Mouse (Mus musculus): Measurements from ENCODE around the gene Fgf22. TPM values are rescaled to one million over a fixed set of nuclear protein-coding genes. Genes with fewer than 3 reads are reported as not detected.
A peak's percentile ranks its signal among the peaks of the same experiment; 100 is the strongest.
"Not testable (repeated sequence)": the region's sequence is repeated elsewhere in the genome, so short reads cannot be mapped to it uniquely, and the experiment has no call there.

The Fgf22 gene
- polyA plus RNA-seq, 1 experiment from 2014 or later, result 0.38 TPM

DNA sequence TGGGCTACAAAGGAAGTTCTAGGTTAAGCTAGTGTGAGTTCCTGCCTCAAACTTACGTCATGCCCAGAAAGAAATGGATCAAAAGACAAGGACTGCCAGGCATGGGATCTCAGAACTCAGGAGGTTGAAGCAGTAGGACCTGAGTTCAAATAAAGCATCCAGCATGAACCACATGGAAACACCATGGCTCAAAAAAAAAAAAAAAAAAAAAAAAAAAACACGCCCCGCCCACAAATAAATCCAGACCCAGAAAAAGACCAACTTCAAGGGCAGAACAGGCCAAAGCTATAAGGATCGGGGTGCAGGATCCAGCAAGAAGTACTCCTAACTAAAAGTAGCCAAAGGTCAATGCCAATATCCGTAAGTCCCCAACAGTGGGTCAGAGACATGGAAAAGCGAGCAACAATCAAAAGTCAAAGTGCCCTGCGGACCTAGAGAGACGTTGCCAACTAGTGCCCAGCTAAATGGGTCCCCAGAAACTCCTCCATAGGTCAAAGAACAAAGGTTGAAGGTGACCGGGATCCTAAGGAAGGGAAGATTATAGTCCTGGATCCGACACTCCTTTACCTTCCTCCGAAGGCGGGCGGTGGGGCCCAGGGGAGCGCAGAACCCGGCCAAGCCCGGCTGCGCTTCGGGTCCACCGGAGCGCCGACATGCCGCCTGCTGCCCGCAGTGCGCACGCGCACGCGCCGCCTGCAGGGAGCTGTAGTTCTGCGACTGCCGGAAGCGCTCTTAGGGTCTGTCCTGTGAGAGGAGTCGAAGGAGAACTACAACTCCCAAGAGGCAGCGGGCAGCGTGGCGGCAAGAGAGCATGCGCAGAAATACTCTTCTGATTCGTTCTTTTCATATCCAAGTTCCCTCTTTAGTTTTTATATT lies 8.7 kb upstream of the Fgf22 start, which contains the start of gene Polrmt:
TSS of gene Polrmt (minus strand) at position 684 of the 876 bp plus-strand sequence.
- DNase-seq (ENCODE audit: low spot score) (peak; percentile 98), ATAC-seq (replicated peaks; ENCODE audit: insufficient number of reproducible peaks, low FRiP score, low TSS enrichment, low read depth) (peak; percentile 92)
- no peaks in the 10 kb centered on the region for H3K27me3 ChIP-seq (ENCODE audit: control insufficient read depth, insufficient read depth, low read length)
- H3K36me3 ChIP-seq (replicated peaks; ENCODE audit: control insufficient read depth, insufficient read depth, low read depth, low read length), result peaks cover 10% of the 10 kb centered on the region
- no peaks in the 10 kb centered on the region for H3K9me3 ChIP-seq (replicated peaks; ENCODE audit: control insufficient read depth, low read length)
- H3K27ac ChIP-seq (replicated peaks; ENCODE audit: low read depth, low read length), result no peak within 1 kb of the TSS
- H3K4me3 ChIP-seq (ENCODE audit: low read depth, low read length), result peak within 1 kb of the TSS; percentile 59
- H3K9ac ChIP-seq (replicated peaks; ENCODE audit: low read length), result peak within 1 kb of the TSS; percentile 56
- H3K4me2 ChIP-seq (ENCODE audit: low read depth, low read length), result peak within 1 kb of the TSS; percentile 42
- WGBS, result 3% methylated on average over 38 of the region's 38 CpGs
- peaks cover 4% of the 10 kb centered on the region for H3K4me1 ChIP-seq (ENCODE audit: control insufficient read depth, insufficient read depth, low read length)

GRCm38 (mm10) chr10:79746774-79747151 lies 8.1 kb upstream of the Fgf22 start:
- WGBS, result 26% methylated on average over 6 of the region's 6 CpGs
- Histone ChIP-seq H3K27ac (replicated peaks; ENCODE audit: low read depth, low read length) (no peak overlapping the region), H3K4me2 (ENCODE audit: low read depth, low read length) (peak overlapping the region; percentile 32), H3K9me3 (replicated peaks; ENCODE audit: control insufficient read depth, low read length) (no peaks in the 10 kb centered on the region), H3K9ac (replicated peaks; ENCODE audit: low read length) (peak overlapping the region; percentile 53; the same call in 1 of the 2 replicates), H3K4me1 (ENCODE audit: control insufficient read depth, insufficient read depth, low read length) (peaks cover 4% of the 10 kb centered on the region), H3K4me3 (ENCODE audit: low read depth, low read length) (peak overlapping the region; percentile 59; the same call in 1 of the 2 replicates), H3K27me3 (ENCODE audit: control insufficient read depth, insufficient read depth, low read length) (no peaks in the 10 kb centered on the region), H3K36me3 (replicated peaks; ENCODE audit: control insufficient read depth, insufficient read depth, low read depth, low read length) (peaks cover 4% of the 10 kb centered on the region)
- ATAC-seq (replicated peaks; ENCODE audit: insufficient number of reproducible peaks, low FRiP score, low TSS enrichment, low read depth) (peak; percentile 45), DNase-seq (ENCODE audit: low spot score) (no peak)

- Histone ChIP-seq H3K4me1 (ENCODE audit: control insufficient read depth, insufficient read depth, low read length) (peaks cover 4% of the 10 kb centered on the region), H3K9me3 (replicated peaks; ENCODE audit: control insufficient read depth, low read length) (no peaks in the 10 kb centered on the region), H3K9ac (replicated peaks; ENCODE audit: low read length) (no peak overlapping the region), H3K4me2 (ENCODE audit: low read depth, low read length) (no peak overlapping the region), H3K27me3 (ENCODE audit: control insufficient read depth, insufficient read depth, low read length) (no peaks in the 10 kb centered on the region), H3K36me3 (replicated peaks; ENCODE audit: control insufficient read depth, insufficient read depth, low read depth, low read length) (no peaks in the 10 kb centered on the region), H3K27ac (replicated peaks; ENCODE audit: low read depth, low read length) (no peak overlapping the region), H3K4me3 (ENCODE audit: low read depth, low read length) (no peak overlapping the region)
- DNase-seq (ENCODE audit: low spot score) (no peak), ATAC-seq (replicated peaks; ENCODE audit: insufficient number of reproducible peaks, low FRiP score, low TSS enrichment, low read depth) (no peak)
- 75% methylated on average over 6 of the region's 6 CpGs for WGBS
These were observed 6.4 kb upstream of the Fgf22 start for GRCm38 (mm10) chr10:79748496-79748895.

DNA sequence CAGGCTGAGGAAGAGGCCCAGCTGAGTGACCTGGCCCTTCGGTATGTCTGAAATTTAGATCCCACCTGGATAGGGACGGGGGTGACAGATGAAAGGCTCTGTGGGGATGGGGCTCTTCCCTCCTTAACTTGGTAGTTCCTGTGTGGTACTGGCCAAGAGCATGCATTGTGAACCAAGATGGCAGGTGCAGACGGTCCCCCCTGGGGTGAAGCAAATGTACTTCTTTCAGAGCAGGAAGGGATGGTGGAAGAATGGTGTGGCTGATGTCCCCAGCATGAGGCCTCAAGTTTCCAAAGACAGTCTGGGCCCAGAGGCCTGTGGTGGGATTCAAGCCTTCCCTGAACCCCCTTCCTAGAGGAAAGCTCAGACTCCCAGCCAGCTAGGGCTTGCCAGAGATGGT lies 978 bp downstream of the Fgf22 start:
- H3K4me1 ChIP-seq (ENCODE audit: control insufficient read depth, insufficient read depth, low read length), result no peaks in the 10 kb centered on the region; the same call in 1 of the 2 replicates
- no peak overlapping the region for H3K9ac ChIP-seq (replicated peaks; ENCODE audit: low read length)
- H3K4me3 ChIP-seq (ENCODE audit: low read depth, low read length), result no peak overlapping the region
- WGBS, result 78% methylated on average over 3 of the region's 3 CpGs
- ATAC-seq (replicated peaks; ENCODE audit: insufficient number of reproducible peaks, low FRiP score, low TSS enrichment, low read depth) (no peak), DNase-seq (ENCODE audit: low spot score) (no peak)
- H3K27me3 ChIP-seq (ENCODE audit: control insufficient read depth, insufficient read depth, low read length), result no peaks in the 10 kb centered on the region
- H3K36me3 ChIP-seq (replicated peaks; ENCODE audit: control insufficient read depth, insufficient read depth, low read depth, low read length), result peaks cover 14% of the 10 kb centered on the region
- H3K9me3 ChIP-seq (replicated peaks; ENCODE audit: control insufficient read depth, low read length), result no peaks in the 10 kb centered on the region
- no peak overlapping the region for H3K4me2 ChIP-seq (ENCODE audit: low read depth, low read length)
- H3K27ac ChIP-seq (replicated peaks; ENCODE audit: low read depth, low read length), result no peak overlapping the region

DNA sequence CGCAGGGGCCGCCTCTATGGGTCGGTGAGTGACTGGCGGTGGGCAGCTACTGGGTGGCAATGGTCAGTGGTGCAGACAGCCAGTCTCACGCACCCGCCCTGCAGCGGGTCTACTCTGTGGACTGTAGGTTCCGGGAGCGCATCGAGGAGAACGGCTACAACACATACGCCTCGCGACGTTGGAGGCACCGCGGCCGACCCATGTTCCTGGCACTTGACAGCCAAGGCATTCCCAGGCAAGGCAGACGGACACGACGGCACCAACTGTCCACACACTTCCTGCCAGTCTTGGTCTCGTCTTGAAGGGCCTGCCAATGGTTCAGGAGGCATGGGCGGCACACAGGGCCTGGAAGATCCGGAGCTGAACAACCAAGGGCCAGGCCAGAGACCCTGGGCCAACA lies 1.8 kb downstream of the Fgf22 start:
- Histone ChIP-seq H3K36me3 (replicated peaks; ENCODE audit: control insufficient read depth, insufficient read depth, low read depth, low read length) (peaks cover 16% of the 10 kb centered on the region), H3K9me3 (replicated peaks; ENCODE audit: control insufficient read depth, low read length) (no peaks in the 10 kb centered on the region), H3K4me1 (ENCODE audit: control insufficient read depth, insufficient read depth, low read length) (no peaks in the 10 kb centered on the region; the same call in 1 of the 2 replicates), H3K9ac (replicated peaks; ENCODE audit: low read length) (no peak overlapping the region), H3K4me3 (ENCODE audit: low read depth, low read length) (no peak overlapping the region), H3K27ac (replicated peaks; ENCODE audit: low read depth, low read length) (no peak overlapping the region), H3K27me3 (ENCODE audit: control insufficient read depth, insufficient read depth, low read length) (no peaks in the 10 kb centered on the region), H3K4me2 (ENCODE audit: low read depth, low read length) (no peak overlapping the region)
- 94% methylated on average over 24 of the region's 24 CpGs for WGBS
- ATAC-seq (replicated peaks; ENCODE audit: insufficient number of reproducible peaks, low FRiP score, low TSS enrichment, low read depth) (no peak), DNase-seq (ENCODE audit: low spot score) (no peak)

DNA sequence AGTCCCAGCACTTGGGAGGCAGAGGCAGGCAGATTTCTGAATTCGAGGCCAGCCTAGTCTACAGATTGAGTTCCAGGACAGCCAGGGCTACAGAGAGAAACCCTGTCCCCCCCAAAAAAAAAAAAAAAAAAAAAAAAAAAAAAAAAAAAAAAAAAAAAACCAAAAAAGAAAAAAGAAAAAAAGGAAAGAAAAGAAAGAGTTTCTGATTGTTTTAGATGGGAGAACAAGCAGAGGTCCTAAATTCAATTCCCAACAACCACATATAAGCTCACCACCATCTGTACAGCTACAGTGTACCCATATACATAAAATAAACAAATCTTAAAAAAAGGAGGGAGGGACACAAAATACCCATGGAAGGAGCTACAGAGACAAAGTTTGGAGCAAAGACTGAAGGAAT lies 4.8 kb downstream of the Fgf22 start:
- not testable (repeated sequence) for DNase-seq (ENCODE audit: low spot score); H3K9me3 ChIP-seq (replicated peaks; ENCODE audit: control insufficient read depth, low read length); H3K27me3 ChIP-seq (ENCODE audit: control insufficient read depth, insufficient read depth, low read length); H3K4me1 ChIP-seq (ENCODE audit: control insufficient read depth, insufficient read depth, low read length); H3K4me2 ChIP-seq (ENCODE audit: low read depth, low read length); H3K9ac ChIP-seq (replicated peaks; ENCODE audit: low read length); H3K27ac ChIP-seq (replicated peaks; ENCODE audit: low read depth, low read length); H3K4me3 ChIP-seq (ENCODE audit: low read depth, low read length); ATAC-seq (replicated peaks; ENCODE audit: insufficient number of reproducible peaks, low FRiP score, low TSS enrichment, low read depth)
- WGBS, result 95% methylated on average over 1 of the region's 1 CpGs
- H3K36me3 ChIP-seq (replicated peaks; ENCODE audit: control insufficient read depth, insufficient read depth, low read depth, low read length), result peaks cover 20% of the 10 kb centered on the region

GRCm38 (mm10) chr10:79760603-79761143 lies 5.8 kb downstream of the Fgf22 start:
- H3K36me3 ChIP-seq (replicated peaks; ENCODE audit: control insufficient read depth, insufficient read depth, low read depth, low read length), result peaks cover 20% of the 10 kb centered on the region

GRCm38 (mm10) chr10:79762875-79763274 lies 8.0 kb downstream of the Fgf22 start:
- Histone ChIP-seq H3K9ac (replicated peaks; ENCODE audit: low read length) (no peak overlapping the region), H3K36me3 (replicated peaks; ENCODE audit: control insufficient read depth, insufficient read depth, low read depth, low read length) (peaks cover 17% of the 10 kb centered on the region), H3K27me3 (ENCODE audit: control insufficient read depth, insufficient read depth, low read length) (no peaks in the 10 kb centered on the region), H3K4me1 (ENCODE audit: control insufficient read depth, insufficient read depth, low read length) (peaks cover 11% of the 10 kb centered on the region), H3K27ac (replicated peaks; ENCODE audit: low read depth, low read length) (no peak overlapping the region), H3K4me2 (ENCODE audit: low read depth, low read length) (no peak overlapping the region), H3K9me3 (replicated peaks; ENCODE audit: control insufficient read depth, low read length) (no peaks in the 10 kb centered on the region), H3K4me3 (ENCODE audit: low read depth, low read length) (no peak overlapping the region)
- ATAC-seq (replicated peaks; ENCODE audit: insufficient number of reproducible peaks, low FRiP score, low TSS enrichment, low read depth) (no peak), DNase-seq (ENCODE audit: low spot score) (no peak)
- 94% methylated on average over 3 of the region's 3 CpGs for WGBS

More at GRCm38 (mm10) chr10:79760603-79761143, 5.8 kb downstream of the Fgf22 start:
- Histone ChIP-seq H3K4me3 (ENCODE audit: low read depth, low read length) (no peak overlapping the region), H3K4me2 (ENCODE audit: low read depth, low read length) (no peak overlapping the region), H3K27ac (replicated peaks; ENCODE audit: low read depth, low read length) (no peak overlapping the region), H3K27me3 (ENCODE audit: control insufficient read depth, insufficient read depth, low read length) (no peaks in the 10 kb centered on the region), H3K9ac (replicated peaks; ENCODE audit: low read length) (no peak overlapping the region), H3K9me3 (replicated peaks; ENCODE audit: control insufficient read depth, low read length) (no peaks in the 10 kb centered on the region), H3K4me1 (ENCODE audit: control insufficient read depth, insufficient read depth, low read length) (peaks cover 5% of the 10 kb centered on the region)
- ATAC-seq (replicated peaks; ENCODE audit: insufficient number of reproducible peaks, low FRiP score, low TSS enrichment, low read depth) (no peak), DNase-seq (ENCODE audit: low spot score) (no peak)
- 91% methylated on average over 11 of the region's 11 CpGs for WGBS

Measured in embryonic facial prominence, embryonic 11.5 days (tissue).